Mouse (Mus musculus) heart, embryonic 11.5 days (tissue): ENCODE data around the gene Iqcg. TPM values are rescaled to one million over a fixed set of nuclear protein-coding genes. Genes with fewer than 3 reads are reported as not detected.

ENCODE experiments used
- ATAC-seq: fragments of 200-750 bp; cut with Nextera tagmentation; replicated peaks from 2 replicates; pipeline ENCODE4 v1.8.0; 2017; ENCODE audit warnings: moderate library complexity; ENCODE audit not compliant: insufficient number of reproducible peaks, low FRiP score, low TSS enrichment
- H3K27ac ChIP-seq: fragments of 300-500 bp; sonication (generic); 2 replicates; pipeline ENCODE4 v1.5.1; 2014; ENCODE audit warnings: mild to moderate bottlenecking, low read depth, low read length
- H3K27me3 ChIP-seq: fragments of 300-500 bp; sonication (generic); 2 replicates; pipeline ENCODE4 v1.6.1; 2014; ENCODE audit warnings: mild to moderate bottlenecking, low read length, mixed read lengths; ENCODE audit not compliant: control insufficient read depth, insufficient read depth
- H3K36me3 ChIP-seq: fragments of 300-500 bp; sonication (generic); 2 replicates; pipeline ENCODE4 v1.6.1; 2014; ENCODE audit warnings: mild to moderate bottlenecking, low read length, moderate library complexity, mixed read lengths; ENCODE audit not compliant: control insufficient read depth, insufficient read depth
- H3K4me1 ChIP-seq: fragments of 300-500 bp; sonication (generic); 2 replicates; pipeline ENCODE4 v1.6.1; 2014; ENCODE audit warnings: low read length; ENCODE audit not compliant: control insufficient read depth, insufficient read depth
- H3K4me2 ChIP-seq: fragments of 300-500 bp; sonication (generic); 2 replicates; pipeline ENCODE4 v1.6.1; 2014; ENCODE audit warnings: mild to moderate bottlenecking, moderate library complexity
- H3K4me3 ChIP-seq: fragments of 300-500 bp; sonication (generic); 2 replicates; pipeline ENCODE4 v1.5.1; 2014; ENCODE audit warnings: low read depth, low read length
- H3K9ac ChIP-seq: fragments of 300-500 bp; sonication (generic); 2 replicates; pipeline ENCODE4 v1.6.1; 2014; ENCODE audit warnings: mild to moderate bottlenecking, low read depth, low read length, moderate library complexity
- H3K9me3 ChIP-seq: fragments of 300-500 bp; sonication (generic); replicated peaks from 2 replicates; pipeline ENCODE4 v1.6.1; 2016; ENCODE audit warnings: low read length; ENCODE audit not compliant: control insufficient read depth
- WGBS: fragments of 180-500 bp; shearing (Covaris S2); extraction: QIAGEN DNeasy Blood & Tissue Kit; methylation state at CpG from one replicate; pipeline ENCODE4 v1.1.7; 2014; ENCODE audit not compliant: insufficient replicate concordance; 5-methylcytosine and 5-hydroxymethylcytosine counted together
- polyA plus RNA-seq: library from polyadenylated mRNA; unstranded; fragments of >200 nt; fragmentation: Nextera tagmentation; extraction: Ambion mirVana; gene quantifications from 2 replicates; pipeline ENCODE4 v1.2.1, GENCODE M21; 2014

Iqcg gene
- polyA plus RNA-seq, 1 experiment from 2014 or later = 1.7 TPM

GRCm38 (mm10) chr16:33048004-33048403 lies 8.0 kb downstream of the Iqcg start:
- WGBS = 89% methylated on average over 1 of the region's 1 CpGs
- no peaks in the 10 kb centered on the region for H3K27me3 ChIP-seq
- no peaks in the 10 kb centered on the region for H3K36me3 ChIP-seq
- no peak overlapping the region for H3K4me2 ChIP-seq
- H3K4me3 ChIP-seq = no peak overlapping the region
- no peak for ATAC-seq
- no peak overlapping the region for H3K9ac ChIP-seq
- no peak overlapping the region for H3K27ac ChIP-seq
- no peaks in the 10 kb centered on the region for H3K9me3 ChIP-seq
- H3K4me1 ChIP-seq = no peaks in the 10 kb centered on the region

GRCm38 (mm10) chr16:33043268-33043667 lies 12.8 kb downstream of the Iqcg start:
- no peak overlapping the region for H3K27ac ChIP-seq
- H3K4me1 ChIP-seq = no peaks in the 10 kb centered on the region
- no peaks in the 10 kb centered on the region for H3K36me3 ChIP-seq
- H3K9me3 ChIP-seq = no peaks in the 10 kb centered on the region
- H3K9ac ChIP-seq = no peak overlapping the region
- no peak overlapping the region for H3K4me2 ChIP-seq
- WGBS = 54% methylated on average over 2 of the region's 2 CpGs
- H3K4me3 ChIP-seq = no peak overlapping the region
- no peaks in the 10 kb centered on the region for H3K27me3 ChIP-seq
- no peak for ATAC-seq

- Histone ChIP-seq H3K9me3 (no peaks in the 10 kb centered on the region), H3K4me2 (no peak overlapping the region), H3K4me1 (no peaks in the 10 kb centered on the region), H3K9ac (no peak overlapping the region), H3K27ac (no peak overlapping the region), H3K27me3 (no peaks in the 10 kb centered on the region), H3K36me3 (no peaks in the 10 kb centered on the region), H3K4me3 (no peak overlapping the region)
- 78% methylated on average over 1 of the region's 1 CpGs for WGBS
- ATAC-seq = no peak
These were observed 13.3 kb downstream of the Iqcg start for GRCm38 (mm10) chr16:33042682-33043081.

DNA sequence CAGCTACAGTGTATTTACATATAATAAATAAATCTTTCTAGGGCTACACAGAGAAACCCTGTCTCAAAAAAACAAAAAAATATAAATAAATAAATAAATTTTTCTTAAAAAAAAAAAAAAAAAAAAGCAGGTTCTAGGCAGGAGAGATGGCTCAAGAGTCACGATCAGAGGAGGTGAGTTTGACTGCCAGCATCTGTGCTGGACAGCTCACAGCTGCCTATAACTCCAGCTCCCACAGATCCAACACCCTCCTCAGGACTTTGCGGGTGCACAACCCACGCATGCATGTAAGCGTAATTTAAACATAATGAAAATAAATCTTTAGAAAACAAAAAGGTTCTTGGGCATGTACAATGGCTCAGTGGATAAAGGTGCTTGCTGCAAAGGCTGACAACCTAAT lies 20.0 kb downstream of the Iqcg start:
- no peak overlapping the region for H3K27ac ChIP-seq
- 66% methylated on average over 4 of the region's 4 CpGs for WGBS
- H3K36me3 ChIP-seq = no peaks in the 10 kb centered on the region
- ATAC-seq = no peak
- H3K9me3 ChIP-seq = no peaks in the 10 kb centered on the region
- no peak overlapping the region for H3K9ac ChIP-seq
- H3K4me2 ChIP-seq = no peak overlapping the region
- no peaks in the 10 kb centered on the region for H3K27me3 ChIP-seq
- no peak overlapping the region for H3K4me3 ChIP-seq
- H3K4me1 ChIP-seq = no peaks in the 10 kb centered on the region; the same call in 1 of the 2 replicates

- H3K9me3 ChIP-seq = no peaks in the 10 kb centered on the region
- WGBS = 77% methylated on average over 7 of the region's 7 CpGs
These were observed 29.7 kb downstream of the Iqcg start for GRCm38 (mm10) chr16:33026357-33026756.

DNA sequence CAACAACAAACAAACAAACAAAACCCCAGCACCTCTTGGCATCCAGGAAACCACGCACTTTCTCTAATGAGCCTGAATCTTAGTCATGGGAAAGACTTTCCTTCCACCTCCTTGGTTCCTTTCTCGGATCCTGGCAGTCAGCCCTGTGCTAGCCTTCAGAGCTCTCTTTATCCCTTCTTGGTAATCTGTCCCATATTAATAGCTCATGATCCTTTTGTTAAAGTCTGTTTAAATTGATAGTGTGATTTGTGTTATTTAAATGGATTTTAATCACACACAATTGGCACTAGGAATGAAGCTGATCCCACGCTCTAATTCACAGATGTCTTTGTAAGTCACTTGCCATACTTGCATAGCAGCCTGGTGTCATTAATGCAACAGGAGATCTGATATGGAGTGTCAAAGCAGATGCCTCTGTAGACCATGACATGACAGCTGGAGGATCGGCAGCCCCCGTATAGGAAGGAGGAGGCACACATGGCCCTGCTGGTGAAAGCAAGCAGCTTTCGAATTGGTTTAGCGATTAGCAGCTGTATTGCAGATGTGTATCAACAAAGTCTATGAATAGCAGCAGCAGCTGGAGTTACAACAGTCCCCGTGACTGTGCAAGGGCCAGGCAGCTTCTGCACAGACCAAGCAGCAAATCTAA lies 31.4 kb downstream of the Iqcg start:
- Histone ChIP-seq H3K4me1 (no peaks in the 10 kb centered on the region), H3K9me3 (no peaks in the 10 kb centered on the region), H3K4me2 (no peak overlapping the region), H3K27me3 (no peaks in the 10 kb centered on the region), H3K27ac (no peak overlapping the region), H3K4me3 (no peak overlapping the region), H3K36me3 (no peaks in the 10 kb centered on the region), H3K9ac (no peak overlapping the region)
- WGBS = 73% methylated on average over 8 of the region's 8 CpGs
- ATAC-seq = no peak

More at GRCm38 (mm10) chr16:33026357-33026756, 29.7 kb downstream of the Iqcg start:
- Histone ChIP-seq H3K4me1 (no peaks in the 10 kb centered on the region), H3K27ac (no peak overlapping the region), H3K4me2 (no peak overlapping the region), H3K27me3 (no peaks in the 10 kb centered on the region), H3K9ac (no peak overlapping the region), H3K36me3 (no peaks in the 10 kb centered on the region), H3K4me3 (no peak overlapping the region)
- ATAC-seq = no peak

DNA sequence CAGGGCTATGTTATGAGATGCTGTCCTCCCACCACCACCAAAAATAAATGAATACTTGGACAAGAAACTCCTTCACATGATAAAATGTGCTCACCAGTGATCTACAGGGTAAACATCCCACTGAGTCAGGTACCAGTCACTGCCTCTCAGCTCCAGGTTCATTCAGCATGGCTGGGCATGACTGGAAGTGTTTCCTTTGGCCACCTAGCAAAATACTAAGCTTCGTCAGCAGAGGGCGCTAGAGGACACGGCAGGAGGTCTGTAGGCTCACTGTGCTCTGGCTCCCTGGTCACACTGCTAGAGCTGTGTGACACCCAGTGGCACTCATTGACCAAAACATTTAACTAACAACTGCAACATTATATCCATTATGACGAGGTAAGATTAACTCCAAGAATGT lies 32.3 kb downstream of the Iqcg start:
- ATAC-seq = no peak
- Histone ChIP-seq H3K9me3 (no peaks in the 10 kb centered on the region), H3K4me2 (no peak overlapping the region), H3K27me3 (no peaks in the 10 kb centered on the region), H3K27ac (no peak overlapping the region), H3K36me3 (no peaks in the 10 kb centered on the region), H3K4me1 (no peaks in the 10 kb centered on the region), H3K9ac (no peak overlapping the region), H3K4me3 (no peak overlapping the region)
- WGBS = 6% methylated on average over 4 of the region's 4 CpGs

DNA sequence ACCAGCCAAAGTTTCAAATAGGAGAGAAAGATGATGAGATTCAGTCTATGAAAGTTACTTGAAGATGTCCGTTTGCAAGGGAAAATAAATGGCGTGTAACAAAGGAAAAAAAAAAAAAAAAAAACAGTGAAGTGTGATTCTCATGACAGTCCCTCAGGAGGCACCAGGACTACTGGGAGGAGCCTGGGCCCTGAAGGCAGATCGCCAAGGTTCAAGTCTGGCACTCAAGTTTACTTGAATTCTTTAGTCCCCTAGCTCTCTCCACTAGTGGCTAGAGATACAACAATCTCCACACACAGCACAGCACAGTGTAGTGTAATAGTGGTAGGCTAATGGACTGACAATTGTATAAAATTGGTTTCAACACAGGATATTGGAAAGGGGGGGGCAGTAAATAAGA lies 34.6 kb downstream of the Iqcg start:
- Histone ChIP-seq H3K4me1 (no peaks in the 10 kb centered on the region), H3K9me3 (no peaks in the 10 kb centered on the region), H3K27ac (no peak overlapping the region), H3K9ac (no peak overlapping the region), H3K4me3 (no peak overlapping the region), H3K4me2 (no peak overlapping the region), H3K27me3 (no peaks in the 10 kb centered on the region), H3K36me3 (no peaks in the 10 kb centered on the region)
- ATAC-seq = no peak
- 61% methylated on average over 3 of the region's 3 CpGs for WGBS

DNA sequence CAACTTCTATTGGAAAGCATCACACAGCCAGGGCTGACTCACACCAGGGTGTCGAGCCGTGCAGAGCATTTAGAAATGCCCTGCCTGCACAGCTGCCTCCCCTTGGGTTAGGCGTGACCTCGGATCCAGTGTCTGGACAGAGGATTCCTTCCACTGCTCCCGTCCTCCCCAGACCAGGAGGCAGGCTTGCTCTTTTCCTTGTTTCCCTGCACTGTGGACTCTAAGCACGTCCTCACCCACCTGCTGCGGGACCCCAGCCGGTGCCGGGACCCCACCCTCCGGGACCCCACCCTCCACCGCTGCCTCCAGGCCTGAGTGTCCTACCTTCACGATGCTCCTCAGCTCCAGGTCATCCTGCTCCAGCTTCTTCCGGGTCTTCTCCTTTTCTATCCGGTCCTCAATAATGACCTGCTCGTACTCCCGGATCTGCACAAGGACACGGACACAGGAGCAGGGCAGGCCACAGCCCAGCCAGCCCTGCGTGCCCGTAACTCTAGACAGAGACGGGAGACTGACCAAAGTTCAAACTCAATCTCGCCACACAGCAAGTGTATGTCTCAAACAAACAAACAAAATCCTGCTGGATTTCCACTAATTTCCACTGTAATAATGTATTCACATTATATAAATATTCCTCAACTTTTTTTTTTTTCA lies 36.8 kb downstream of the Iqcg start:
- H3K27ac ChIP-seq = no peak overlapping the region
- H3K9me3 ChIP-seq = no peaks in the 10 kb centered on the region
- no peak overlapping the region for H3K9ac ChIP-seq
- no peak for ATAC-seq
- H3K4me2 ChIP-seq = no peak overlapping the region
- no peak overlapping the region for H3K4me3 ChIP-seq
- 76% methylated on average over 21 of the region's 21 CpGs for WGBS
- no peaks in the 10 kb centered on the region for H3K4me1 ChIP-seq
- H3K27me3 ChIP-seq = no peaks in the 10 kb centered on the region
- H3K36me3 ChIP-seq = no peaks in the 10 kb centered on the region; the same call in 1 of the 2 replicates
